Mouse (Mus musculus) lung, adult 2 months (tissue): Measurements from ENCODE around the gene Pcp2.

Experiments
- CTCF ChIP-seq: fragments of 200-500 bp; IDR thresholded peaks from 2 replicates; pipeline ENCODE4 v1.5.1; 2011; ENCODE audit warnings: mild to moderate bottlenecking, low read length, control low read depth; ENCODE audit not compliant: insufficient read depth
- POLR2A ChIP-seq: fragments of 200-500 bp; IDR thresholded peaks from 2 replicates; pipeline ENCODE4 v1.6.1; 2011; ENCODE audit warnings: low read depth, mild to moderate bottlenecking, control low read depth, low read length, borderline replicate concordance; ENCODE audit errors: extremely low read depth

DNA sequence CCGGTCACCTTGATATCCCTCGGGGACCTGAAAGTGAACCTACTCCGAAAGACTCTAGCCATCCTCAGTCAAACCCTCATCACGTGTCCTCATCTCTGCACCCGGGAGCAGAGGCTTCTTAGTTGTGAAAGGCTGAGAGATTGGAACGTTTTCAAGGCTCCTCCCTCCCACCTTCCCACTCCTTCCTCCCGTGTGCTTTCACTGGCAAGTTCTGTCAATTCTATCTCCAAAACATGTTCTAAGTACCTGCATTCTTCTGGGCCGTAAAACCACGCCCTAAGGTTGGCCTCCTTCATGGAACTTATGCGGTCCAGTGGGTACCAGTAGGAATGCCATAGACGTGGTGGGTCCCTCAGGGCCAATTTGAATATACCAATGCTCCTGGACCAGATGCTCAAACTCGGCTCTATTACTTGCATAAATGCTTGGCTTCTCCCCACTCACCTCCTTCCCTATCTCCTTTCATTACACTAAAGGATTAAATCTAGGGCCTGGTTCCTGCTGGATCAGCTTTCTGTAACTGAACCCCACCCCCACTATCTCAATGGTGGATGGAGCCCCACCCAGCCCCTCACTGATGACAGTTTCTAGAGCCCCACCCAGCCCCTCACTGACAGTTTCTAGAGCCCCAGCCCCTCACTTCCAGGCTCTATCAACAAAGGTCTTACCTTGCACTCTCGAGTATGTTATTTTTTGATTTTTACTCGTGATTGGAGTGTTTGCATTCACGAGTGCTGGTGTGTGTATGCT, 49.0 kb downstream of the Pcp2 start:
- no peak for TF ChIP-seq CTCF
- TF ChIP-seq POLR2A = no peak
